In the genomic region with DNA sequence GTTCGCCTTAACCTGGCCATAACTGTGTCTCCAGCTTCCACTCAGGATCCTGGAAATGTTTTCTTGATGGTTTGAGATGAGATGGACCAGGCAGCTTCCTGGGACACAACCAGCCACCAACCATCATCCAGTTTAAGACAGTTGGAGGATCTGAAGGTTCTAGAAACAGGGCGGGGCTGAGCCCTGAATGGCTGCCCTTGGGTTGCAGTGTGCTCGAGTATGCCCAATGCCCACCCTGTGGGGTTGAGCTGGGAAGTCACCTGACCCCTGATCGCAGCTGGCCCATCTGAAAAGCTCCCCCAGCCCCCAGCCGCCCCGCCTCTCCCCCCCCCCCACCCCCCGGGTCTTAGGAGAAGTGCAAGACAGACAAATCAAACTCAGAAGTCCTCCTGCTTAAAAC, we compare ENCODE assay signal across 18 mouse cellular contexts.
DNase-seq lines count a peak whose midpoint lies in the region; ATAC-seq and TF ChIP-seq lines count a peak whose summit lies in the region.
"Had no signal": no experiment of that assay in that cellular context is flagged by ENCODE, and none has a peak within 500 bp of the region (broad histone marks: within the 10 kb centered on the region; RNA-seq: fewer than 3 reads in every experiment).

No protein-coding gene starts in this region.

- TF ChIP-seq CTCF in stomach, postnatal 0 days (IDR thresholded peaks at IDR 0.05; ENCODE audit: low read depth) = no peak

- H3K27ac ChIP-seq in forebrain, embryonic 10.5 days = peak overlapping the region; percentile 63; the same call in 1 of the 2 replicates
- H3K27ac ChIP-seq in forebrain, embryonic 12.5 days = no peak overlapping the region
- peak overlapping the region; percentile 22; the same call in 1 of the 2 replicates for H3K27ac ChIP-seq in stomach, embryonic 14.5 days (ENCODE audit: low read length)
- no peak overlapping the region for H3K27ac ChIP-seq in stomach, postnatal 0 days (replicated peaks)
- peak overlapping the region; percentile 80 for H3K27ac ChIP-seq in forebrain, embryonic 16.5 days (ENCODE audit: low read length)
- H3K27ac ChIP-seq: gastrocnemius, adult 2 months; hindbrain, embryonic 12.5 days; liver, embryonic 13.5 days; neural tube, embryonic 13.5 days had no signal

- H3K4me1 ChIP-seq in forebrain, embryonic 10.5 days = peaks cover 75% of the 10 kb centered on the region
- H3K4me1 ChIP-seq in forebrain, embryonic 12.5 days = peaks cover 35% of the 10 kb centered on the region
- peaks cover 64% of the 10 kb centered on the region for H3K4me1 ChIP-seq in stomach, embryonic 14.5 days (ENCODE audit: control insufficient read depth, insufficient read depth, low read length)
- peaks cover under 1% of the 10 kb centered on the region for H3K4me1 ChIP-seq in stomach, postnatal 0 days (replicated peaks; ENCODE audit: control insufficient read depth, insufficient read depth)
- peaks cover 27% of the 10 kb centered on the region for H3K4me1 ChIP-seq in forebrain, embryonic 16.5 days (replicated peaks; ENCODE audit: control insufficient read depth, insufficient read depth, low read length)
- H3K4me1 ChIP-seq: liver, embryonic 13.5 days; megakaryocyte, embryonic 14.5 days had no signal

- 70% methylated on average over 7 of the region's 7 CpGs for WGBS in forebrain, embryonic 10.5 days
- WGBS in forebrain, embryonic 12.5 days = 72% methylated on average over 7 of the region's 7 CpGs
- WGBS in stomach, embryonic 14.5 days = 43% methylated on average over 7 of the region's 7 CpGs
- WGBS in stomach, postnatal 0 days = 34% methylated on average over 5 of the region's 7 CpGs
- 53% methylated on average over 7 of the region's 7 CpGs for WGBS in forebrain, embryonic 16.5 days

- H3K9ac ChIP-seq in forebrain, embryonic 12.5 days = no peak overlapping the region
- H3K9ac ChIP-seq in stomach, embryonic 14.5 days (replicated peaks; ENCODE audit: low read depth, low read length) = no peak overlapping the region
- H3K9ac ChIP-seq in stomach, postnatal 0 days (ENCODE audit: low read length) = no peak overlapping the region
- no peak overlapping the region for H3K9ac ChIP-seq in forebrain, embryonic 16.5 days (replicated peaks; ENCODE audit: low read depth, low read length)
- H3K9ac ChIP-seq: hindbrain, embryonic 12.5 days; liver, embryonic 13.5 days; neural tube, embryonic 13.5 days had no signal

- no peaks in the 10 kb centered on the region for H3K27me3 ChIP-seq in forebrain, embryonic 10.5 days (ENCODE audit: poor library complexity, severe bottlenecking)
- no peaks in the 10 kb centered on the region for H3K27me3 ChIP-seq in forebrain, embryonic 12.5 days
- no peaks in the 10 kb centered on the region for H3K27me3 ChIP-seq in stomach, embryonic 14.5 days (ENCODE audit: control insufficient read depth, insufficient read depth, low read length)
- H3K27me3 ChIP-seq in stomach, postnatal 0 days (ENCODE audit: control insufficient read depth, insufficient read depth, low read length) = no peaks in the 10 kb centered on the region
- H3K27me3 ChIP-seq in forebrain, embryonic 16.5 days (replicated peaks; ENCODE audit: control insufficient read depth, insufficient read depth, low read length) = no peaks in the 10 kb centered on the region
- H3K27me3 ChIP-seq: hindbrain, embryonic 12.5 days; liver, embryonic 13.5 days had no signal

- TF ChIP-seq EP300 in stomach, postnatal 0 days (optimal IDR thresholded peaks at IDR 0.05) = no peak

- ATAC-seq in forebrain, embryonic 12.5 days (ENCODE audit: low FRiP score) = no peak
- ATAC-seq in stomach, embryonic 14.5 days (ENCODE audit: insufficient number of reproducible peaks, insufficient read depth, low FRiP score, low read depth) = no peak
- no peak for ATAC-seq in stomach, postnatal 0 days (ENCODE audit: low FRiP score, low TSS enrichment)
- no peak for ATAC-seq in forebrain, embryonic 16.5 days

- H3K9me3 ChIP-seq in forebrain, embryonic 10.5 days = no peaks in the 10 kb centered on the region
- H3K9me3 ChIP-seq in forebrain, embryonic 12.5 days = no peaks in the 10 kb centered on the region
- no peaks in the 10 kb centered on the region for H3K9me3 ChIP-seq in stomach, embryonic 14.5 days (ENCODE audit: control insufficient read depth, low read depth, low read length)
- H3K9me3 ChIP-seq in stomach, postnatal 0 days (ENCODE audit: control insufficient read depth, low read length) = no peaks in the 10 kb centered on the region
- H3K9me3 ChIP-seq in forebrain, embryonic 16.5 days (ENCODE audit: control insufficient read depth, low read length) = no peaks in the 10 kb centered on the region
- H3K9me3 ChIP-seq: hindbrain, embryonic 12.5 days; liver, embryonic 13.5 days; megakaryocyte, embryonic 14.5 days; neural tube, embryonic 13.5 days had no signal

- no peak overlapping the region for H3K4me2 ChIP-seq in forebrain, embryonic 12.5 days
- H3K4me2 ChIP-seq in stomach, embryonic 14.5 days (replicated peaks; ENCODE audit: low read depth, low read length) = no peak overlapping the region
- no peak overlapping the region for H3K4me2 ChIP-seq in stomach, postnatal 0 days (replicated peaks; ENCODE audit: low read depth)
- no peak overlapping the region for H3K4me2 ChIP-seq in forebrain, embryonic 16.5 days (ENCODE audit: low read length)
- H3K4me2 ChIP-seq: hindbrain, embryonic 12.5 days; liver, embryonic 13.5 days; neural tube, embryonic 13.5 days had no signal

- DNase-seq in forebrain, embryonic 10.5 days (ENCODE audit: extremely low spot score, low spot score) = no peak
- DNase-seq in stomach, postnatal 0 days (ENCODE audit: low spot score) = no peak
- no peak for DNase-seq in thymus, postnatal 36 days
- DNase-seq in thymus, postnatal 4 days = no peak
- DNase-seq in thymus, postnatal 0 days (ENCODE audit: low spot score) = no peak
- DNase-seq: cerebellum, adult 11-12 months; gastrocnemius, adult 2 months; heart, adult 18-20 months; kidney, adult 11 months; liver, embryonic 13.5 days; lung, postnatal 10 days; right cerebral cortex, postnatal 25 days had no signal

- no peak overlapping the region for H3K4me3 ChIP-seq in forebrain, embryonic 10.5 days
- H3K4me3 ChIP-seq in forebrain, embryonic 12.5 days (replicated peaks) = no peak overlapping the region
- no peak overlapping the region for H3K4me3 ChIP-seq in stomach, embryonic 14.5 days (ENCODE audit: low read depth, low read length)
- H3K4me3 ChIP-seq in stomach, postnatal 0 days (ENCODE audit: low read depth, low read length) = no peak overlapping the region
- H3K4me3 ChIP-seq in forebrain, embryonic 16.5 days (replicated peaks; ENCODE audit: low read length) = no peak overlapping the region
- H3K4me3 ChIP-seq: gastrocnemius, adult 2 months; hindbrain, embryonic 12.5 days; liver, embryonic 13.5 days; megakaryocyte, embryonic 14.5 days; neural tube, embryonic 13.5 days had no signal

- no peaks in the 10 kb centered on the region for H3K36me3 ChIP-seq in forebrain, embryonic 10.5 days (replicated peaks)
- H3K36me3 ChIP-seq in forebrain, embryonic 12.5 days (replicated peaks) = no peaks in the 10 kb centered on the region
- no peaks in the 10 kb centered on the region for H3K36me3 ChIP-seq in stomach, embryonic 14.5 days (ENCODE audit: control insufficient read depth, insufficient read depth, low read length)
- H3K36me3 ChIP-seq in stomach, postnatal 0 days (ENCODE audit: control insufficient read depth, insufficient read depth, low read length) = no peaks in the 10 kb centered on the region
- H3K36me3 ChIP-seq in forebrain, embryonic 16.5 days (ENCODE audit: control insufficient read depth, insufficient read depth) = no peaks in the 10 kb centered on the region
- H3K36me3 ChIP-seq: hindbrain, embryonic 12.5 days; liver, embryonic 13.5 days; neural tube, embryonic 13.5 days had no signal

Comparison
In these comparisons a context has a peak if more than half of its experiments do, and no peak if none do; other contexts are left out.
1. H3K27ac ChIP-seq: peak in forebrain, embryonic 10.5 days (single experiment), stomach, embryonic 14.5 days (single experiment) and forebrain, embryonic 16.5 days (single experiment); none in forebrain, embryonic 12.5 days (single experiment) and stomach, postnatal 0 days (single experiment).